Mouse (Mus musculus): Measurements from ENCODE around the gene Mafb.

DNA sequence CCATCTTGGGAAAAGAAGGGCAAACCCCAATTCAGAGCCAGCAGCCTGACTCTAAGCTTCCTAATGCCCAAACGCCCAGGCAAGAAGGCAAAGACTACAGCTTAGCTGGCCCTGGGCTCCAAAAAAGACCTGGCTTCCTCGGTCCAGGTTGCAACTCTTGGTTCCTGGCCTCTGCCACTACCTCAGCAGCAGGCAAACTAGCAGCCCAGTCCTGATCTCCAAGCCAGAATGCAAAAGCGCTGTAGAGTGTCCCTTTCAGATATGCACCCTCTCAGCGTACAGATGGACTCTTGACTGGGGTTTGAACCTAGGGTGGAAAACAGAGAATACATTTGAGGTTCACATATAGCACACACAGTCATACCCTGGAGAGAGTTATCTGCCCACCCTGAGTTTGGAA lies 3.7 kb downstream of the Mafb start:
- no peak for TF ChIP-seq TCF12 (IDR thresholded peaks at IDR 0.05; ENCODE audit: insufficient read depth, poor library complexity, severe bottlenecking)
- no peak for TF ChIP-seq MAX (IDR thresholded peaks at IDR 0.05; ENCODE audit: low read depth)
- TF ChIP-seq POLR2A (IDR thresholded peaks at IDR 0.05; ENCODE audit: insufficient read length, low read depth): no peak

Measured in myocyte (in vitro differentiated cells).